Mouse (Mus musculus) G1E (cell line): ENCODE results near the gene Gm28041. TPM values are rescaled to one million over a fixed set of nuclear protein-coding genes. Genes with fewer than 3 reads are reported as not detected.
"Not testable (repeated sequence)": the region's sequence is repeated elsewhere in the genome, so short reads cannot be mapped to it uniquely, and the experiment has no call there.

Experiments
- ATAC-seq: 2 replicates; pipeline ENCODE4 v1.8.0; 2016; ENCODE audit warnings: mild to moderate bottlenecking; ENCODE audit not compliant: insufficient number of reproducible peaks, poor library complexity, low FRiP score, severe bottlenecking; ENCODE audit errors: extremely low read depth
- DNase-seq: peaks from one replicate; pipeline ENCODE4 v3.0.0; 2012; ENCODE audit warnings: low spot score
- H3K27me3 ChIP-seq: 2 replicates; pipeline ENCODE4 v1.6.1; 2012; ENCODE audit warnings: mild to moderate bottlenecking, low read length, inconsistent platforms; ENCODE audit not compliant: insufficient read depth
- H3K36me3 ChIP-seq: replicated peaks from 2 replicates; pipeline ENCODE3; 2012; ENCODE audit warnings: mild to moderate bottlenecking, inconsistent platforms
- H3K4me1 ChIP-seq: 2 replicates; pipeline ENCODE4 v1.6.1; 2012; ENCODE audit warnings: low read depth, low read length, inconsistent platforms, mixed read lengths; ENCODE audit not compliant: insufficient read depth
- H3K4me3 ChIP-seq: 2 replicates; pipeline ENCODE4 v1.5.1; 2012; ENCODE audit warnings: low read depth, mild to moderate bottlenecking, inconsistent platforms, low read length, moderate library complexity, mixed read lengths
- H3K9me3 ChIP-seq: replicated peaks from 2 replicates; pipeline ENCODE4 v1.6.1; 2012; ENCODE audit warnings: inconsistent platforms
- CTCF ChIP-seq: IDR thresholded peaks from 2 replicates; pipeline ENCODE4 v1.5.1; 2012; ENCODE audit warnings: low read depth, low read length, inconsistent platforms, mixed read lengths
- GATA1 ChIP-seq: IDR thresholded peaks from 2 replicates; pipeline ENCODE4 v1.6.1; 2012; ENCODE audit warnings: borderline replicate concordance, low read length, inconsistent platforms, mixed read lengths
- GATA2 ChIP-seq: IDR thresholded peaks from 2 replicates; pipeline ENCODE4 v1.6.1; 2012; ENCODE audit warnings: low read depth, low read length, inconsistent platforms, borderline replicate concordance
- POLR2AphosphoS5 ChIP-seq: IDR thresholded peaks from 2 replicates; pipeline ENCODE4 v1.6.1; 2012; ENCODE audit warnings: low read depth, low read length, inconsistent platforms; ENCODE audit not compliant: insufficient replicate concordance
- TAL1 ChIP-seq: conservative IDR thresholded peaks from 2 replicates; pipeline ENCODE4 v1.6.1; 2012; ENCODE audit warnings: low read depth, low read length, inconsistent platforms, mixed read lengths
- polyA plus RNA-seq: library from polyadenylated mRNA; stranded (reverse); fragments of >175 nt; gene quantifications from 2 replicates; pipeline ENCODE4 v1.2.3, GENCODE M21; 2012
- total RNA-seq, 2 experiments: library from RNA; stranded (forward) in 1 of 2; stranded (reverse) in 1 of 2; fragments of 200-1000 nt in 1 of 2; fragments of >200 nt in 1 of 2; fragmentation: Nextera tagmentation in 1 of 2; gene quantifications; 2 replicates each; pipeline ENCODE4 v1.2.3; 2014 to 2017

The Gm28041 gene
- total RNA-seq (2014; fragmentation: Nextera tagmentation) = 1.4 and 3.1 TPM in 2 replicates
- total RNA-seq (2017) = 0.52 and 1.4 TPM in 2 replicates
- polyA plus RNA-seq = not detected in 2 replicates

DNA sequence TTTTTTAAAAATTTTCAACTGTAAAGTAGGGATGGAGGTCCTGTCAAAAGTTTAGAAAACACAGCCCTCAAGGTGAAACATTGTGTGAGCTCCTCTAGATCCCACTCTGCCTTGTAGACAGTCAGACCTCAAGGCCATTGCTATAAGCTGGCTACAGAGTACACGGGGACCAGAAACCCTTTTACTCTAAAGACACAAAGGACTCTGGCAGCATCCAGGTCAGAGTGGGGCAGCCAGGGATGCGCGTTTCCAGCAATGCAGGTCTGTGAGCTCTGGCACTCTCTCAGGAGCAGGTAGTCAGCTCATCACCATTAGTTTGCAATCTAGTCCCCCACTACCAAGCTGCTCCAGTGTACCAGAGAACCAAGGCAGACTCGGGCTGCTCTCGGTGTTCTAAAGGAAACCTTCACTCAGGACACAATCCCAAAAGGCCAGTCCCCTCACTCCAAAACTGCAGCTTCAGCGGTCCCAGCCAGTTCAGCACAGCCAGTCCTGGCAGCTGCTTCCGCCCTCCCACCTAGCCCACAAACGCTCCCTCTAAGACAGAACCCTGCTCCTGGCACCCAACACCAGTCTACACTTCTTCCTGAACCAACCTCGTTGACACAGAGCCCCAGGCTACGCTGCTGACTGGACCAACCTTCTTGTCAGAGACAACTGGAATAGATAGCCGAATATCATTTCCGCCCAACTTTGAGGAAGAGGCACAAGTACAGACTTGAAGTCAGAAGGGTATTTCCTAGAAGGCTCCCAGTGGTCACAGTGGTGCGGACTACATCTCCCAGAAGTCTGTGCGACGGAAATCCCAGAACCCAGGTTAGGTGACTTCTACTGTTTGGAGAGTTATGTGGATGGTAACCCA, at the start of gene Gm28041, which contains the start of gene Zfp456:
Gene Gm28041 (minus strand): TSS at position 684 of the 862 bp plus-strand sequence.
Gene Zfp456 (minus strand): TSS at position 761 of the 862 bp plus-strand sequence.
- not testable (repeated sequence) for H3K9me3 ChIP-seq, H3K4me1 ChIP-seq, H3K36me3 ChIP-seq, H3K27me3 ChIP-seq, DNase-seq
- peak; percentile 93 for ATAC-seq
- H3K4me3 ChIP-seq = peak within 1 kb of the TSS; percentile 68

DNA sequence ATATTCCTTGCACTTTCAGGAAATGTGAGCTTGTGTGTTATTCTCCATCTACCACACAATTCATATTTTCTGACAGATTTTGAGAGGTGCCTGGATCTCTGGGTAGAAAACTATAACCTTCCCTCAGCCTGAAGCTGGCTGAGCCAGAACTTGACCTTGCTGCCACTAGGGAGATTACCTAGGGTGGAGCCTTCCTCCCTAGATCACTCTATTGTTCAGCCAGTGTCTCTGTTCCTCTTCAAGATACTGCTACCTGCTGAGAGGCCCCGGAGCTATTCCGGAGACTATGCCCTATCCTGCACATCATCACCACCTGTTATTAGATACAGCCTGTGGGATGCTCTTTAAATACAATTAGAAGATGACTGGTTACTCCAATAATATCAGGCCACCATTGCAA, 47.0 kb upstream of the Gm28041 start:
- DNase-seq, H3K4me3 ChIP-seq, H3K4me1 ChIP-seq, H3K27me3 ChIP-seq, H3K9me3 ChIP-seq, ATAC-seq, H3K36me3 ChIP-seq: not testable (repeated sequence)

DNA sequence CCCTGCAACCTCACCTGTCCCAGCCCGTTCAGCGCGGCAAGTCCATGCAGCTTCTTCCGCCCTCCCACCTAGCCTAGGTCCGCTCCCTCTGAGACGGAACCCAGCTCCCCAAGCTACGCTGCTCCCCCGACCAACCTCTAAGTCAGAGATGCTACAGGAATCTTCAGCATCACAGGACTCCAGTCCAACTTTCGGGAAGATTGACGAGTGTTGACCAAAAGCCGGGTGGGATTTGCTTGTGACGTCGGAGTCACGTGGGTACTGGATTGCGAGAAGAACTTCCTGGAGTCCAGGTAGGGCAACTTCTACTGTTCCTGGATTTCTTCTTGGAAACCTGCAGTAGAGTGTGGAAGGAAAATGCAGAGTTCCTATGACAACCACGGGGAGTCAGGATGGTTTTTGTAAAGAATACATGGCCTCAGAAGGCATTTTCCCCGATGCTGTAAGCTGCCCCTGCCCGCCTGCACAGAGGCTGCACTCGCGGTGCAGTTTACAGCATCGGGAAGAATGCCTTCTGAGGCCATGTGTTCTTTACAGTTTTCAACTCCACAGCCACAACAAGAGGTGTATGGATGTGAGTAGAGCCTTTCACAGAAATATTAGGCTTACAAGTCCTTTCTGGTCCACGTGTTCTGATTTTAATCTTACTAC, 45.8 kb upstream of the Gm28041 start, which contains the start of gene Zfp459:
Gene Zfp459 (minus strand): TSS at position 212 of the 651 bp plus-strand sequence.
- ATAC-seq (no peak), DNase-seq (no peak)
- Histone ChIP-seq H3K27me3 (no peaks in the 10 kb centered on the region; the same call in 1 of the 2 replicates), H3K4me3 (no peak within 1 kb of the TSS), H3K36me3 (no peaks in the 10 kb centered on the region), H3K9me3 (no peaks in the 10 kb centered on the region), H3K4me1 (no peaks in the 10 kb centered on the region)
- TF ChIP-seq TAL1 (no peak), CTCF (no peak), GATA1 (no peak), GATA2 (no peak), POLR2AphosphoS5 (no peak)

DNA sequence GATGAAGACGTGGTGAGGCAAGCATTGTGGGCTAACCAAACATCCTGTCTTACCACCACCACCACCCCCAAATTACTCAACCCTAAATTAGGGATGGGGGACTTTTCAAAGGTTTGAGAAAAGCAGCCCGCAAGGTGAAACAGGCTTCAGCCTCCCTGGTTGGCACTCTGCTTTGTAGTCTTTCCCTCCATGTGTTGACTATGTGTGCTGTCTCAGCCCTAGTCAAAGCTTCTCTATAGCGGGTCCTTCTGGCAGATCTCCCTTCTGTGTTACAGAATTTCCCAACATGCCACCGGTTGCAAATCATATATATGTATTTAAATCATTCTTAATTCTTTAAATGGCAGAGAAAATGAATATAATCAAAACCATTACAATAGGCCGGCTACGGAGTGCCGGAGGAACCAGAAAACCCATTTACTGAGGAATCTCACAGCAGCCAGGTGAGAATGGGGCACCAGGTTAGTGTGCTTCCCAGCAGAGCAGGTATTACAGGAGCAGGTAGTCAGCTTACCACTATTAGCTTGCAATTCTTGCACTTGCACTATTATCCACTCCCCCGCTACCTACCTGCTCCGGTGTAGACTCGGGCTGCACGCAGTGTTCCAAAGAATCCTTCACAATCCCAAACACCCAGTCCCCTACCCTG, 45.1 kb upstream of the Gm28041 start:
- H3K27me3 ChIP-seq = no peaks in the 10 kb centered on the region; the same call in 1 of the 2 replicates
- TF ChIP-seq POLR2AphosphoS5 = no peak
- no peak for TF ChIP-seq CTCF
- TF ChIP-seq GATA1 = no peak
- no peak for TF ChIP-seq TAL1
- no peak for TF ChIP-seq GATA2
- DNase-seq (no peak), ATAC-seq (no peak)
- no peaks in the 10 kb centered on the region for H3K36me3 ChIP-seq
- H3K4me1 ChIP-seq = no peaks in the 10 kb centered on the region
- H3K9me3 ChIP-seq = no peaks in the 10 kb centered on the region
- H3K4me3 ChIP-seq = no peak overlapping the region

DNA sequence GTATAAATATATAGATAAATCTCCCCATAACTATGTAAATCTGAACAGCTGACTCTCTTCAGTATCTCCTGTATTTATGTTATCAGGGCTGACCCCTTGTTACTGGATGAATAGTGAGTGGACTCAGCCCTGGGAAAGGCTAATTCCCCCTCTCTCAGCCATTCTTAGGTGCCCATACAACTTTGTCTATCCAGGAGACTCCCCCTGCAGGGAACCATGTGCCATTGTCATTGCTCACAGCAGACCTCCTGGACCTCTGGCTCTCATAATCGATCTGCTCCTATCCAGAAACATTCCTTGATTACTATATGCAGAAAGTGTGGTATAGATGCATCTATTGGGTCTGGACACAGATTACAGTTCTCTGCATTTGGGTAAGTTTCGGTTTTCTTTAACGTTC, 41.3 kb upstream of the Gm28041 start:
- Histone ChIP-seq H3K9me3 (no peaks in the 10 kb centered on the region), H3K4me1 (no peaks in the 10 kb centered on the region; the same call in 1 of the 2 replicates), H3K27me3 (no peaks in the 10 kb centered on the region; the same call in 1 of the 2 replicates), H3K36me3 (no peaks in the 10 kb centered on the region), H3K4me3 (no peak overlapping the region)
- DNase-seq = no peak
- TF ChIP-seq POLR2AphosphoS5 (no peak), GATA1 (no peak), TAL1 (no peak), GATA2 (no peak), CTCF (no peak)
- ATAC-seq = no peak

DNA sequence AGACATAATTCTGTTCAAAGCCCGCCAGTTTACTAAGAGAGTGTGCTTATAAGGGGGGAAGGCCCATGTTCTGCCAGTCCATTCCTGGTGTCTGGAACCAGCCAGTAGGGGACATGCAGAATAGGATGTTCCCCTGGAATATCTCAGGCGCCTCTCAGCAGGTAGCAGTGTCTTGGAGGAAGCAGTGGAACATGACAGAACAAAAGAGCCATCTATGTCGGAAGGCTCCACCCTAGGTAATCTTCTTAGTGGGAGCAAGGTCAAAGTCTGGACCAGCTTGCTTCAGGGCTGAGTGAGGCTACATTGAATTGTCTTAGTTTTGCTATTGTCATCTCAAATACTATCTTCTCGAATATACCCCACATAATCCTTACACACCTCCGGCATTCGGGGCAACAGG, 40.2 kb upstream of the Gm28041 start:
- Histone ChIP-seq H3K4me3 (no peak overlapping the region), H3K36me3 (no peaks in the 10 kb centered on the region), H3K4me1 (no peaks in the 10 kb centered on the region; the same call in 1 of the 2 replicates), H3K27me3 (no peaks in the 10 kb centered on the region), H3K9me3 (no peaks in the 10 kb centered on the region)
- TF ChIP-seq TAL1 (no peak), POLR2AphosphoS5 (no peak), GATA2 (no peak), GATA1 (no peak), CTCF (no peak)
- ATAC-seq = no peak
- DNase-seq = no peak

DNA sequence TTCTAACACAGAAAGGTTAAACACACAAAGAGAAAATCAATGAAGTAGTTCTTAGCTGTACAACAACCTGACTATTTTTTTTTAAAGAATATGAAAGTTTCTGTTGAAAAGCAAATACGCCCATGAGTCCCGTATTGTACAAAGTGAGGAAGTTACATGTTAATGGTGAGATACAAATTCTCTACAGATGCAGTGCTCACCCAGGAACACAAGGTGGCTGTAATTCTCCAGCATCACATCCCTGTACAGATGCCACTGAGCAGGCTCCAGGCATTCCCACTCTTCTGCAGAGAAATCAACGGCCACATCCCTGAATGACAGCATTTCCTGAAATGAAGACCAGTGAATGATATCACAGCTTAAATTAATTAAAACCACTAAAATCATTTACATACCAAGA, 38.1 kb upstream of the Gm28041 start:
- H3K4me3 ChIP-seq, DNase-seq, H3K27me3 ChIP-seq, H3K36me3 ChIP-seq, H3K9me3 ChIP-seq, H3K4me1 ChIP-seq: not testable (repeated sequence)
- ATAC-seq = 0 out of 2 replicates have a peak, but pooled peaks have one; percentile 22

DNA sequence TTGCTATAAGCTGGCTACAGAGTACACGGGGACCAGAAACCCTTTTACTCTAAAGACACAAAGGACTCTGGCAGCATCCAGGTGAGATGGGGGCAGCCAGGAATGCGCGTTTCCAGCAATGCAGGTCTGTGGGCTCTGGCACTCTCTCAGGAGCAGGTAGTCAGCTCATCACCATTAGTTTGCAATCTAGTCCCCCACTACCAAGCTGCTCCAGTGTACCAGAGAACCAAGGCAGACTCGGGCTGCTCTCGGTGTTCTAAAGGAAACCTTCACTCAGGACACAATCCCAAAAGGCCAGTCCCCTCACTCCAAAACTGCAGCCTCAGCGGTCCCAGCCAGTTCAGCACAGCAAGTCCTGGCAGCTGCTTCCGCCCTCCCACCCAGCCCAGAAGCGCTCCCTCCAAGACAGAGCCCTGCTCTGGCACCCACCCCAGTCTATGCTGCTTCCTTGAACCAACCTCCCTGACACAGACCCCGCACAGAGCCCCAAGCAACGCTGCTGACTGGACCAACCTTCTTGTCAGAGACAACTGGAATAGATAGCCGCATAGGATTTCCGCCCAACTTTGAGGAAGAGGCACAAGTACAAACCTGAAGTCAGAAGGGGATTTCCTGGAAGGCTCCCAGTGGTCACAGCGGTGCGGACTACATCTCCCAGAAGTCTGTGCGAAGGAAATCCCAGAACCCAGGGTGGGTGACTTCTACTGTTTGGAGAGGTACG, 23.8 kb upstream of the Gm28041 start, which contains the start of gene Zfp429:
Gene Zfp429 (minus strand): TSS at position 637 of the 721 bp plus-strand sequence.
- H3K4me1 ChIP-seq, DNase-seq, H3K9me3 ChIP-seq, H3K36me3 ChIP-seq, H3K27me3 ChIP-seq: not testable (repeated sequence)
- peak within 1 kb of the TSS; percentile 69 for H3K4me3 ChIP-seq
- peak; percentile 87 for ATAC-seq
